Mouse (Mus musculus) cortical plate, adult 2 months (tissue): ENCODE measurements around the gene Wdr46. TPM values are rescaled to one million over a fixed set of nuclear protein-coding genes. Genes with fewer than 3 reads are reported as not detected.
"Not testable (repeated sequence)": the region's sequence is repeated elsewhere in the genome, so short reads cannot be mapped to it uniquely, and the experiment has no call there.

Experiments used
- H3K27ac ChIP-seq: fragments of 200-500 bp; 2 replicates; pipeline ENCODE4 v1.5.1; 2012; ENCODE audit warnings: low read length, control low read depth, inconsistent platforms; ENCODE audit not compliant: insufficient read depth
- H3K4me1 ChIP-seq: fragments of 200-500 bp; 2 replicates; pipeline ENCODE4 v1.6.1; 2011; ENCODE audit warnings: low read length; ENCODE audit not compliant: control insufficient read depth, insufficient read depth
- H3K4me3 ChIP-seq: fragments of 200-500 bp; 2 replicates; pipeline ENCODE4 v1.5.1; 2011; ENCODE audit warnings: mild to moderate bottlenecking, low read length, control low read depth; ENCODE audit not compliant: insufficient read depth
- CTCF ChIP-seq: fragments of 200-500 bp; IDR thresholded peaks from 2 replicates; pipeline ENCODE4 v1.5.1; 2011; ENCODE audit warnings: mild to moderate bottlenecking, control low read depth, low read length; ENCODE audit not compliant: insufficient read depth; ENCODE audit errors: extremely low read depth
- POLR2A ChIP-seq: fragments of 200-500 bp; IDR thresholded peaks from 2 replicates; pipeline ENCODE4 v1.6.1; 2011; ENCODE audit warnings: mild to moderate bottlenecking, low read length, control low read depth; ENCODE audit not compliant: insufficient read depth; ENCODE audit errors: extremely low read depth
- polyA plus RNA-seq: library from polyadenylated mRNA; depleted of rRNA; stranded (reverse); fragments of >200 nt; gene quantifications from 2 replicates; pipeline ENCODE4 v1.2.3, GENCODE M21; 2012

The Wdr46 gene
- polyA plus RNA-seq, 1 experiment = 13.5 TPM

- no peak for TF ChIP-seq CTCF
- TF ChIP-seq POLR2A = no peak
- Histone ChIP-seq H3K27ac (no peak overlapping the region), H3K4me1 (no peaks in the 10 kb centered on the region), H3K4me3 (no peak overlapping the region)
Measured at GRCm38 (mm10) chr17:33901653-33902052, 38.8 kb upstream of the Wdr46 start.

- H3K27ac ChIP-seq = no peak overlapping the region
- no peak for TF ChIP-seq CTCF
- no peak for TF ChIP-seq POLR2A
- no peaks in the 10 kb centered on the region for H3K4me1 ChIP-seq
- no peak overlapping the region for H3K4me3 ChIP-seq
Measured at GRCm38 (mm10) chr17:33902079-33902478, 38.4 kb upstream of the Wdr46 start.

GRCm38 (mm10) chr17:33902491-33902890 is 38.0 kb upstream of the Wdr46 start:
- Histone ChIP-seq H3K27ac (no peak overlapping the region), H3K4me3 (no peak overlapping the region), H3K4me1 (no peaks in the 10 kb centered on the region)
- TF ChIP-seq POLR2A (no peak), CTCF (no peak)

- H3K4me1 ChIP-seq, H3K27ac ChIP-seq, H3K4me3 ChIP-seq: not testable (repeated sequence)
Measured at GRCm38 (mm10) chr17:33903911-33904651, 36.4 kb upstream of the Wdr46 start.

GRCm38 (mm10) chr17:33904835-33905234 is 35.6 kb upstream of the Wdr46 start, which contains the start of gene Platr17:
Platr17 (plus strand) TSS chr17:33905135.
- H3K4me3 ChIP-seq, H3K27ac ChIP-seq, H3K4me1 ChIP-seq: not testable (repeated sequence)

GRCm38 (mm10) chr17:33908331-33909076 is 32.0 kb upstream of the Wdr46 start:
- peak overlapping the region; percentile 33 for H3K27ac ChIP-seq
- H3K4me1 ChIP-seq = peaks cover 1% of the 10 kb centered on the region; the same call in 1 of the 2 replicates
- peak overlapping the region; percentile 85 for H3K4me3 ChIP-seq
- TF ChIP-seq CTCF = no peak
- TF ChIP-seq POLR2A = no peak

- TF ChIP-seq CTCF (no peak), POLR2A (peak; percentile 80)
Measured at GRCm38 (mm10) chr17:33909077-33909868, 31.2 kb upstream of the Wdr46 start, which contains the start of gene Daxx. Daxx (plus strand) TSS chr17:33909414.

GRCm38 (mm10) chr17:33909869-33910250 is 30.6 kb upstream of the Wdr46 start:
- peak overlapping the region; percentile 79 for H3K27ac ChIP-seq
- TF ChIP-seq POLR2A (no peak), CTCF (no peak)
- peak overlapping the region; percentile 85 for H3K4me3 ChIP-seq
- peaks cover 1% of the 10 kb centered on the region; the same call in 1 of the 2 replicates for H3K4me1 ChIP-seq

More at GRCm38 (mm10) chr17:33909077-33909868, 31.2 kb upstream of the Wdr46 start, which contains the start of gene Daxx:
- Histone ChIP-seq H3K27ac (peak within 1 kb of the TSS; percentile 79), H3K4me1 (peaks cover 1% of the 10 kb centered on the region; the same call in 1 of the 2 replicates), H3K4me3 (peak within 1 kb of the TSS; percentile 85)

- TF ChIP-seq POLR2A (no peak), CTCF (no peak)
- Histone ChIP-seq H3K27ac (no peak overlapping the region), H3K4me1 (peaks cover 1% of the 10 kb centered on the region; the same call in 1 of the 2 replicates)
Measured at GRCm38 (mm10) chr17:33910346-33911051, 30.0 kb upstream of the Wdr46 start.

More at GRCm38 (mm10) chr17:33910346-33911051, 30.0 kb upstream of the Wdr46 start:
- H3K4me3 ChIP-seq = peak overlapping the region; percentile 85; the same call in 1 of the 2 replicates
